ENCODE assay signal across 8 mouse cellular contexts in genomic region chr1:192855474-192856230, GRCm38 (mm10). TPM values are rescaled to one million over a fixed set of nuclear protein-coding genes. Genes with fewer than 3 reads are reported as not detected.
DNase-seq lines count a peak whose midpoint lies in the region; ATAC-seq lines count a peak whose summit lies in the region.

Sertad4 (minus strand) TSS chr1:192855756.

- peak within 1 kb of the TSS; percentile 54; the same call in 1 of the 2 replicates for H3K27ac ChIP-seq in liver, embryonic 12.5 days
- peak within 1 kb of the TSS; percentile 98 for H3K27ac ChIP-seq in neural tube, embryonic 14.5 days (ENCODE audit: low read depth, low read length)

- WGBS in liver, embryonic 12.5 days (ENCODE audit: insufficient replicate concordance) = 1% methylated on average over 70 of the region's 75 CpGs
- under 1% methylated on average over 68 of the region's 75 CpGs for WGBS in neural tube, embryonic 14.5 days

- H3K9me3 ChIP-seq in liver, embryonic 12.5 days (replicated peaks) = no peaks in the 10 kb centered on the region
- no peaks in the 10 kb centered on the region for H3K9me3 ChIP-seq in neural tube, embryonic 14.5 days (ENCODE audit: control insufficient read depth, low read length)

- peak; percentile 31 to 49 for DNase-seq in left cerebral cortex, adult 18-20 months (ENCODE audit: low spot score in 2 of 2)
- DNase-seq in left cerebral cortex, adult 11 months (ENCODE audit: low spot score) = no peak
- peak; percentile 80 for DNase-seq in embryo, embryonic 9.5 days (ENCODE audit: extremely low spot score)
- peak; percentile 57 for DNase-seq in heart, adult 8-10 months (ENCODE audit: low spot score)
- peak; percentile 38 to 46 for DNase-seq in kidney, adult 8-10 months
- peak; percentile 41 to 59 for DNase-seq in urinary bladder, postnatal 36 days (ENCODE audit: low spot score in 2 of 2)

- H3K4me2 ChIP-seq in liver, embryonic 12.5 days = peak within 1 kb of the TSS; percentile 70
- peak within 1 kb of the TSS; percentile 80 for H3K4me2 ChIP-seq in neural tube, embryonic 14.5 days (ENCODE audit: low read depth, low read length)

- 0 out of 2 replicates have a peak within 1 kb of the TSS, but pooled peaks have one; percentile 22 for H3K9ac ChIP-seq in liver, embryonic 12.5 days
- H3K9ac ChIP-seq in neural tube, embryonic 14.5 days (replicated peaks; ENCODE audit: low read depth, low read length) = peak within 1 kb of the TSS; percentile 95

- no peak for ATAC-seq in liver, embryonic 12.5 days
- ATAC-seq in neural tube, embryonic 14.5 days (ENCODE audit: low read depth) = peak; percentile 65

- peak within 1 kb of the TSS; percentile 58 for H3K4me3 ChIP-seq in liver, embryonic 12.5 days
- peak within 1 kb of the TSS; percentile 89 for H3K4me3 ChIP-seq in neural tube, embryonic 14.5 days (ENCODE audit: low read depth, low read length)

- 0 out of 2 replicates have a peak, but pooled peaks cover 3% of the 10 kb centered on the region for H3K4me1 ChIP-seq in liver, embryonic 12.5 days
- peaks cover 36% of the 10 kb centered on the region for H3K4me1 ChIP-seq in neural tube, embryonic 14.5 days (ENCODE audit: control insufficient read depth, insufficient read depth, low read length)

- no peaks in the 10 kb centered on the region for H3K36me3 ChIP-seq in liver, embryonic 12.5 days
- H3K36me3 ChIP-seq in neural tube, embryonic 14.5 days (ENCODE audit: control insufficient read depth, insufficient read depth, low read length) = no peaks in the 10 kb centered on the region

- peaks cover 89% of the 10 kb centered on the region for H3K27me3 ChIP-seq in liver, embryonic 12.5 days (replicated peaks)
- H3K27me3 ChIP-seq in neural tube, embryonic 14.5 days (ENCODE audit: control insufficient read depth, insufficient read depth, low read length) = peaks cover 5% of the 10 kb centered on the region; the same call in 1 of the 2 replicates

RNA-seq across cellular contexts. Expression of gene Sertad4, which starts in this region (rescaled TPM):
- total RNA-seq in left cerebral cortex, adult 18-20 months (2021) = 10 to 100 TPM; 12.3 to 13.6 TPM
- total RNA-seq in heart, adult 8-10 months (2022) = 1 to 10 TPM; 2.4 to 4.5 (median 3.1) TPM
- polyA plus RNA-seq in liver, embryonic 12.5 days (2016; fragmentation: Nextera tagmentation; extraction: Ambion mirVana) = 1.8 and 3.6 TPM in 2 replicates
- polyA plus RNA-seq in neural tube, embryonic 14.5 days (2014; fragmentation: Nextera tagmentation; extraction: Ambion mirVana) = 24.5 and 29.2 TPM in 2 replicates
